Mouse (Mus musculus): ENCODE data around the gene Mea1. TPM values are rescaled to one million over a fixed set of nuclear protein-coding genes. Genes with fewer than 3 reads are reported as not detected.
A peak's percentile ranks its signal among the peaks of the same experiment; 100 is the strongest.

The Mea1 gene
- total and polyA plus RNA-seq, 2 experiments from 2014 or later, result 124 to 280 TPM

DNA sequence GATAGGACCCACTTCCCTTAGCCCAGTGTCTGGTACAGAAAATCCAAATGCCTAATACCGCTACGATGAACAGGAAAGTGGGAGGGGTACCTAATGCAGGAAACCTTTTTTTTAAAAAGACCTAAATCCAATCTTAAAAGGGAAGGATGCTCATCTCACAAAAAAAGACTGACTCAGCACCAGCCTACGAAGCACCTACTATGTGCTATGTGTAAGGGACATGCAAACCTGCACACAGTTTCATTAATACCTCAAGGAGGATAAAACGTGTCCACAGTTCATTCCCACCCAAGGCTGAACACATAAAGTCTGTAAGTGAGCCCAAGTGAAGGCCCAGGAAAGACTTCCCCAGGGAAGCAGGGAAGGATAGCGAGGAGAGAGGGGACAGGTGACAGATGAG is 23.9 kb downstream of the Mea1 start:
- Histone ChIP-seq H3K36me3 (ENCODE audit: insufficient read depth) (peaks cover 8% of the 10 kb centered on the region), H3K4me3 (ENCODE audit: low read depth, low read length) (no peak overlapping the region), H3K9me3 (ENCODE audit: low read length) (no peaks in the 10 kb centered on the region), H3K27me3 (ENCODE audit: insufficient read depth, low read length) (no peaks in the 10 kb centered on the region), H3K4me2 (ENCODE audit: low read depth) (peak overlapping the region; percentile 83), H3K27ac (ENCODE audit: low read depth, low read length) (no peak overlapping the region), H3K4me1 (ENCODE audit: insufficient read depth) (peaks cover 12% of the 10 kb centered on the region), H3K9ac (no peak overlapping the region)
- 89% methylated on average over 5 of the region's 5 CpGs for WGBS
- no peak for TF ChIP-seq CTCF (IDR thresholded peaks at IDR 0.05; ENCODE audit: low read depth)
- DNase-seq (no peak), ATAC-seq (no peak)

DNA sequence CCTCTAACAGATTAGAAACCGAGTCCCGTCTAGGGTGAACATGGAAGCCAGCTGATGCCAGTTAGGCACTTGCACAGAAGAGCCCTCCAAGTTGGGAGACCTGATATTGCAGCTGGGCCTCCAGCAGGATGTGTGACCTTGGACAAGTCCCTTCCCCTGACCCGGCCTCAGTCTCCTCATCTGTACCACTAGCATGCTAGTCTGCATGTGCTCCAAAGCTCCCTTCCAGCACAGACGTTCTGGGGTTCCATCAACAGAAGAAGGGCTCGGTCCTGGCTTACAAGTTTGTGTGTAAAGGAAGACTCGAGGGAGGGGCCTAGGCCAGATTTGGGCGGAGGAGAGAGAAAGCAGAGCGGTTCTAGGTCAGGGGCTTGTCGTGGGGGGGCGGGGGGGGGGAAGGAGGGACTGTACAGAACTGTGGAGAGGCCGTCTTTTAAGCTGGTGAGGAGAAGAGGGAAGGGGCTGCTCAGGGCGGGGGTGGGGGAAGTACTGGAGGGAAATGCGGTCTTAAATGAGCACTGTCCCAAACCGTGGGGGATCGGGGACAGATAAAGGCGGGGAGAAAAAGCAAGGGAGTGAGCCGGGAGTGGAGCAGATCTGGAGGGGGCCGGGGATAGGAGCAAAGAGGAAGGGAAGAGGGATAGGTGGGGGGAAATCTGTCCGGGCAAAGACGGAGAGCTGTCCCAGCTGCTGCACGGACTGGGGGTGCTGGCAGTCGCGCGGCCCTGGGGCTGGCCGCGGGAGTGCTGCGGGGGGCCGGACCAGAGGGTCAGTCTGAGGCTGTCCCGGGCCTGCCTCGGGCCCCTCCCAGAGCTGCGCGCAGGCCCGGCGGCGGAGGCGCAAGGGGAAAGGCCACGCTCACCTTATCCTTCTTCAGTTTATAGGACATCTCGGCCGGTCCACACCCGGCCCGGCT is 25.6 kb downstream of the Mea1 start:
- peak overlapping the region; percentile 84 for H3K9ac ChIP-seq
- ATAC-seq (peak; percentile 30), DNase-seq (no peak)
- H3K4me2 ChIP-seq (ENCODE audit: low read depth), result peak overlapping the region; percentile 83
- H3K4me1 ChIP-seq (ENCODE audit: insufficient read depth), result peaks cover 12% of the 10 kb centered on the region
- H3K36me3 ChIP-seq (ENCODE audit: insufficient read depth), result peaks cover under 1% of the 10 kb centered on the region; the same call in 1 of the 2 replicates
- H3K9me3 ChIP-seq (ENCODE audit: low read length), result no peaks in the 10 kb centered on the region
- H3K27ac ChIP-seq (ENCODE audit: low read depth, low read length), result peak overlapping the region; percentile 86
- H3K27me3 ChIP-seq (ENCODE audit: insufficient read depth, low read length), result no peaks in the 10 kb centered on the region
- no peak for TF ChIP-seq CTCF (IDR thresholded peaks at IDR 0.05; ENCODE audit: low read depth)
- peak overlapping the region; percentile 85 for H3K4me3 ChIP-seq (ENCODE audit: low read depth, low read length)
- 3% methylated on average over 35 of the region's 41 CpGs for WGBS

DNA sequence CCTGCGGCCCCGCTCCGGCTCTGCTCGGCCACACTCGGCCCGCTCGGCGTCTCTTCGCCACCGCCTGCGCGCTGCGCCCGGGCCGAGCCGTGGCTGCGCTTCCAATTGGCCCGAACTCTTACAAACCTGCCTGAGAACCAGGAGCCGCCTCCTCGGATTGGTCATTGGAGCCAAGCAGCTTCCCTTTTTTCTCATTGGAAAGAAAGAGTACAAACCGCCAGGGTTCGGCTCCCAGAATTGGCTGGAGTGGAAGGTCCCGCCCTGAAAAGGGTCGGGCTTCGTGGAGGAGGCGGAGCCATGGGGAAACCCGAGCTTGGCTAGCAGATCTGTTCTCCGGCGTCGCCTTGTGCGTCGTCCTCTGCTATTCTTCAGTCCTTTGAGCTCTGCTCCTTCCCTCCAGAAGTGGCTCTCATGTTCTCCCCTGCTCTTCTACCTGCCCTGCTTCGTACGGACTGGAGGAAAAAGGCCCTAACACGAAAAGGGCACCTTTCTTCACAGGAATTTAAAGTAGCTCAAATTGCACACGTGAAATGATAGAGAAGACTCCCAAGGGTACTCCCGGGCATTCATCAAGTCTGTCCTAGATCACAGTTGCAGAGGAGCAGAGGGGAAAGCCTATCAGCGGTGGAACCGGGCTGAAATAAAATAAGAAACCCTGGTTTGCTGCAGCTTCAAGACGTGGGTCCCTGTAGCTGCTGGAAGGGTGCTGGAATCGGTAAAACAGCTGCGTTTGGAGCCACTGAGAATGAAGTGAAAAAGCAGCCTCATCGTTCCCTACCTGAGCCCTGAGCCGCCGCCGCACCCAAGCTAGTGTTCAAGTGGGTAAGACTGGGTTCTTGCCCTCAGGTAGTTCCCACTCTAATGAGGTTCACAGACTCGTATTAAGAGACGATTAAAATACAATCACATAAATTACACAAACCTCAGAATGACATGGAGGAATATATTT is 26.6 kb downstream of the Mea1 start, which contains the start of gene Ppp2r5d:
Gene Ppp2r5d (minus strand): TSS at position 225 of the 949 bp plus-strand sequence.
- DNase-seq (peak; percentile 99), ATAC-seq (peak; percentile 97)
- Histone ChIP-seq H3K4me3 (ENCODE audit: low read depth, low read length) (peak within 1 kb of the TSS; percentile 85), H3K4me2 (ENCODE audit: low read depth) (peak within 1 kb of the TSS; percentile 83), H3K9me3 (ENCODE audit: low read length) (no peaks in the 10 kb centered on the region), H3K4me1 (ENCODE audit: insufficient read depth) (peaks cover 12% of the 10 kb centered on the region), H3K27ac (ENCODE audit: low read depth, low read length) (peak within 1 kb of the TSS; percentile 89), H3K27me3 (ENCODE audit: insufficient read depth, low read length) (no peaks in the 10 kb centered on the region), H3K9ac (peak within 1 kb of the TSS; percentile 84), H3K36me3 (ENCODE audit: insufficient read depth) (no peaks in the 10 kb centered on the region)
- 1% methylated on average over 48 of the region's 48 CpGs for WGBS
- 0 out of 2 replicates have a peak, but pooled peaks have one; percentile 1 for TF ChIP-seq CTCF (IDR thresholded peaks at IDR 0.05; ENCODE audit: low read depth)

DNA sequence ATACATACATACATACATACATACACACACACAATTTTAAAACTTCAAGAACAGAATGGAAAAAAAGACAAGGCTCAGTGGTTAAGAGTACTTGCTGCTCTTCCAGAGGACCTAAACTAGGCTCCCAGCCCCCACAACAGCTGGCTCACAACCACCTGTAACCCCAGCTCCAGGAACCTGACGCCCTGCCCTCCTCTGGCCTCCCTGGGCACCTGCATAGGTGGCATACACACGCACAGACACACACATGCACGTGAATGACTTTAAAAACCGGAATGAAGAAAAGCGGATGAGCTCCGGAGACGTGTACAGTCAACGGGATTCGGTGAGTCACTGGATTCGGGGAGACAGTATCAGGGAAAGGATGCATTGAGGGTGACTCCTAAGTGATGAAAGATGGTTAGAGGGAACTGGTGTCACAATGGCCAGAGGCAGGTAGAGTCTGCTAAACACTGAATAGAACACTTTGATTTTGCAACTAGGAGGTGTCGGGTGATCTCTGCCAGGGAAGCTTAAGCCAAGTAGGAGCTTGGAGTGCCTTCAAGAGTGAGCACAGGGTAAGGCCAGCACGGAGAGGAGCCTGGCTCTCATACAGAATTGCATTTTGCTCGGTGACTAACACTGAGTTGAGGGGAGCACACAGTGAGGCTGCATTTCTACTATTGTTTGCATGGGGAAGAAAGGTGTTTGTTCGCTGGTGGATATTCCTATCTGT is 27.9 kb downstream of the Mea1 start:
- WGBS, result 92% methylated on average over 14 of the region's 14 CpGs
- TF ChIP-seq CTCF (IDR thresholded peaks at IDR 0.05; ENCODE audit: low read depth), result no peak
- H3K36me3 ChIP-seq (ENCODE audit: insufficient read depth), result no peaks in the 10 kb centered on the region
- H3K9me3 ChIP-seq (ENCODE audit: low read length), result no peaks in the 10 kb centered on the region
- no peak for ATAC-seq
- no peaks in the 10 kb centered on the region for H3K27me3 ChIP-seq (ENCODE audit: insufficient read depth, low read length)
- H3K4me2 ChIP-seq (ENCODE audit: low read depth), result no peak overlapping the region
- H3K4me3 ChIP-seq (ENCODE audit: low read depth, low read length), result no peak overlapping the region
- H3K9ac ChIP-seq, result no peak overlapping the region
- no peak overlapping the region for H3K27ac ChIP-seq (ENCODE audit: low read depth, low read length)
- H3K4me1 ChIP-seq (ENCODE audit: insufficient read depth), result peaks cover 12% of the 10 kb centered on the region
- DNase-seq, result no peak

DNA sequence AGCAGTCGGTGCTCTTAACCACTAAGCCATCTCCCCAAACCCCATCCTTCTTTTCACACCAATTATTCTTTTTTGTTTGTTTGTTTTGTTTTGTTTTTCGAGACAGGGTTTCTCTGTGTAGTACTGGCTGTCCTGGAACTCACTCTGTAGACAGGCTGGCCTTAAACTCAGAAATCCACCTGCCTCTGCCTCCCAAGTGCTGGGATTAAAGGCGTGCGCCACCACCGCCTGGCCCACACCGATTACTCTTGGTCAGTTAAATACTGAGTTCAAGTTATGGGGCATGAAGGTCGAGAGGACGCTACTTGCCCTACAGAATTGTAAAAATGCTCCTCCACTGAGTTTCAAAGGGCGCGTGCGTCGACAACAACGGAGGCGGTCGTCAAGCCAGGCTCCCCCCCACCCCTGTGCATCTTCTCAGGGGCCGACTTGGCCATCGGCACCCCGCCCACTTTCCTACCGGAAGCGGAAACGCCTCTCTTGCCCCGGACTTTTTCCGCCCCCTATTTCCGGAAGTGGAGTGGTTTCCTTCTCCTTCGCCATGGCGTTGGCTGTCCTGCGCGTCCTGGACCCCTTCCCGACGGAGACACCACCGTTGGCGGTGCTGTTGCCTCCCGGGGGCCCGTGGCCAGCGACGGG is 32.5 kb downstream of the Mea1 start, which contains the start of gene Pex6:
Gene Pex6 (plus strand): TSS at position 505 of the 639 bp plus-strand sequence.
- DNase-seq (peak; percentile 94), ATAC-seq (peak; percentile 97)
- TF ChIP-seq CTCF (IDR thresholded peaks at IDR 0.05; ENCODE audit: low read depth), result peak; percentile 27; the same call in 1 of the 2 replicates
- WGBS, result 8% methylated on average over 35 of the region's 36 CpGs
- H3K9me3 ChIP-seq (ENCODE audit: low read length), result no peaks in the 10 kb centered on the region
- peaks cover 19% of the 10 kb centered on the region for H3K36me3 ChIP-seq (ENCODE audit: insufficient read depth)
- H3K4me2 ChIP-seq (ENCODE audit: low read depth), result peak within 1 kb of the TSS; percentile 96
- peak within 1 kb of the TSS; percentile 100 for H3K4me3 ChIP-seq (ENCODE audit: low read depth, low read length)
- no peaks in the 10 kb centered on the region for H3K27me3 ChIP-seq (ENCODE audit: insufficient read depth, low read length)
- H3K27ac ChIP-seq (ENCODE audit: low read depth, low read length), result peak within 1 kb of the TSS; percentile 76
- H3K4me1 ChIP-seq (ENCODE audit: insufficient read depth), result no peaks in the 10 kb centered on the region
- H3K9ac ChIP-seq, result peak within 1 kb of the TSS; percentile 78
